Mouse (Mus musculus) liver, adult 10 weeks (tissue): ENCODE results near the gene Spata31d1d. TPM values are rescaled to one million over a fixed set of nuclear protein-coding genes. Genes with fewer than 3 reads are reported as not detected.

ENCODE experiments used
- polyA plus RNA-seq: library from polyadenylated mRNA; stranded (reverse); fragments of 350-450 nt; fragmentation: Illumina TruSeq; extraction: RNeasy Lipid Tissue Mini Kit (QIAGEN cat#74804); gene quantifications from one replicate; pipeline ENCODE4 v1.2.3, GENCODE M21; 2014; ENCODE audit warnings: low read depth, low replicate concordance

Gene Spata31d1d
- polyA plus RNA-seq = not detected

DNA sequence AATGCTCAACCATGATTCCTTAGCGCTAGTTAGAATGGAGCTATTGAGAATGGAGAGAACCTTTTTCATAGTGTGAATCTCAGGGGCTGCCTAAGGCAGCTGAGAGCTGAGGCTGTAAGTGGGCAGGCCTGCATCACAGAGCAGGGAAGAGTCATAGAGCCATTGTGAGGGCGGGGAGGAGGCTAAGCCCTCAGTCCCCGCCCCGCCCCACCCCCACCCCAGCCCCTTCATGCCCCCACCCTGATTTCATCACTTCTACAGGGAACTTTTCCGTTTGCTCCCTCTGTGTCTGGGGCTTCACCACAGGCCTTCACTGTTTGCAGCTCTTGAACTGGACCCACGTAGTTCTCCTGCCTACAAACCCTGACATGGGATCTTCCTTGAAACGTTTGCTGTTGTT is at the start of gene Spata31d1d:
Gene Spata31d1d (minus strand): TSS at position 101 of the 400 bp plus-strand sequence.

DNA sequence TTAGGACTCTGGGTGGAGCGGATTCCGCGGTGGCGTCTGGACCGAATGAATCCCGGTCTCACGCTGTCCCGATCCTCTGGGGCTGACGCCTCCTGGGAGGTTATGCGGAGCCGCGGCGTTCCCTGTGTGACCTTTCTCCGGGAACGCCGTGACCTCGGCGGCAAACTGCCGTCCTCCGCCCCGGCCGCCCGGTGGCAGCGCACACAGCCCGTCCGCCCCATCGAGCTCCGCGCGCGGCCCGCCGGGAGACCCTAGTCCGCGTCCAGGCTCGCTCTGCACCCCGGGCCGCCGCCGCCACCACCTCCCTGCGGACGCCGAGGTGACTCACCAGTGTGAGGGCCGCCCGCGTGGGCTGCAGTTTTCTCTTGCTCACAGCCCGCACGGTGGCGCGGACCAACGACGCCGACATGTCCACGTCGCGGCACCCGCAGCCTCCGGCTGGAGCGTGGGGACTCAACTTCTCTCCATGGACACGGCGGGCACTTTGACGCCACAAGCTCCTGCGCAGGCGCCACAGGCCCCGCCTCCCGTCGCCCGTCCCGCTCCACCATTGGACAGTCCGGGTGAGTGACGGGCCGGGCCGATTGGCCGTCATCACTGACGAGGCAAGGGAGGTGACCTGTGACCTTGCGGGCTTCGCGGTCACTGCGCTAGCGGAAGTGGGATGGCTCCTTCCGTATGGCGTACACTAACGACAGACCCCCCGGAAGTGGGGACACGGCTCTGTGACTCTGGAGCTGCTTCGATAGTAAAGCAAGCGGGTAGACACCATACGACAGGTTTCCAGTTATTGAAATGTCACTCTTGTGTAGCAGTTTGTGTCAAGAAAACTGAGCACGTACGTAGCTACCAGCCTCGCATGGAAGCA is 38.0 kb upstream of the Spata31d1d start, which contains the start of gene Isca1:
Gene Isca1 (minus strand): TSS at position 515 of the 868 bp plus-strand sequence.

DNA sequence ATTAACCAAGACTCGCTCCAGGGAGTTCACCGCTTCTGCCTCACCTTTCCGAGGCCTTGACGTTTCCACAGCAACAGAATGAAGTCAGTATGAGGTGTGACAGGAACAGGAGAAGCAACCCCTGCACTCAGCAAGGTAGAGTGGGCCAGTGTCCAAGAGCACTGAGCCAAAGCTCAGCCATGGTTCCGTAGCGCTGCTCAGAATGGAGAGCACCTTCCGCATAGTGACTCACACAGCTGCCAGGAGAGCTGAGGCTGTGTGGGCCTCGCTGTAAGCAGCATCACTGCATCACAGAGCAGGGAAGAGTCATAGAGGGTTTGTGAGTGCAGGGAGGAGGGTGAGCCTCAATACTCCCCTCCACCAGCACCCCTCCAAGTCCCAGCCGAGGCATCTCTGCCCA is 15.2 kb upstream of the Spata31d1d start, which contains the start of gene 1700014D04Rik:
Gene 1700014D04Rik (minus strand): TSS at position 42 of the 400 bp plus-strand sequence.

DNA sequence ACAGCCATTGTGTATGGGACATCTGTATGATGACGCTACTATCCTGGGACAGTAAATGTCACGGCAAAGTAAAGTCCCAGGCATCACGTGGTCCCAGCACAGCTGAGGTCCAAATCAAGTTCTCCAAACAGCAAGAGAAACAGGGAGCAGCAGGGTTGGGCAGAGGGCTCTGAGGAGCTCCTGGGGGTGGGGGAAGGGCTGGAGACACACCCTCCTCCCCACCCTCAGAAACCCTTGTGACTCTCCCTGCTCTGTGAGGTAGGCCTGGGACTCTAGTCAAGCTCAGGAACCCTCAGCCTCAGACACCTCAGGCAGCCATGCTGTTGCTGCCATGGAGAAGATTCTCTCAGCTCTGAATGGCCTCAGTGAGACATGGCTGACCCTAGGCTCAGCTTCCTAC is 19.6 kb downstream of the Spata31d1d start, which contains the start of gene Spata31d1b:
Gene Spata31d1b (plus strand): TSS at position 301 of the 400 bp plus-strand sequence.

DNA sequence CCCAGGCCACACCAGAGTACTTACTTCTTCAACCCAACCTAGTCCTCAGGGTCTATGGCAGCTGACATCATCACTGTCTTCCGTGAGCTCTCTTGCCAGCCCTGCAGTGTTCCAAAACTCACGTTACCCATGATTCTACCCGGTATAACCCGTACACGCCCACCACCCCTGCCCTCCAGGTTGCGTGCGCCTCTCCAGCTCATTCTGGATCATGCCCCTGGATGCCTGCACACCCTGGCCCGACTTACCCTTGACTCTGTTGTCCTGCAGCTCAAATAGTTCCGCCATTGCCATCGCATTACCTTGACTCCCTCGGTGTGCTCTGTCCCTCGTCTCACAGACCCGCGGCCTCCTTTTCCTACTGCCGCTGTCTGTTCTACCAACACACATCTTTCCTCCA is 21.3 kb downstream of the Spata31d1d start, which contains the start of gene Spata31d1a:
Gene Spata31d1a (minus strand): TSS at position 101 of the 400 bp plus-strand sequence.

DNA sequence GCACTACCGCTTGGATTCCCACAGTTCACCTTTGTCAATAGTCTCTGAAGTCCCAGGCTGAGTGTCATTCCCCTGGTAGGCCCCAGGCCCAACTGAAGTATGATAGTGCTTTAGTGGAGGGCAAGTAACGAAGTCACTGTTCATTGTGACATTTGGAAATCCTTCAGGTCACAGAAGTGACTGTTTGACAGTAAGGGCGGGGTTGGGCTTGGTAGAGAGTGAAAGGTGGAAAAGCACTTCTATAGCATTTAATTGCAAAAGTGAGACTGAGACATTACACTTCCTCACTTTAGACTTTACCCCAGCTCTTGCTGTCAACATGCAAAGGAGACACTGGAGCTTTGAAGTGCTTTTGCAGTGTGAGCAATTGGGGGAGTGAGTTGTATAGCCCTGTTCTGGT is 37.5 kb downstream of the Spata31d1d start, which contains the start of gene 4921517D22Rik:
Gene 4921517D22Rik (minus strand): TSS at position 101 of the 400 bp plus-strand sequence.

Other genes with a start within 250 kb of the Spata31d1d start
- 10.1 TPM for gene Agtpbp1, start 146.5 kb downstream of the Spata31d1d start, polyA plus RNA-seq
- 107 TPM for gene Naa35, start 146.5 kb downstream of the Spata31d1d start, polyA plus RNA-seq
- gene Golm1, start 55.9 kb downstream of the Spata31d1d start, polyA plus RNA-seq = 2.4 TPM
- gene 4921517D22Rik, start 37.6 kb downstream of the Spata31d1d start, polyA plus RNA-seq = not detected
- not detected for gene Spata31d1a, start 21.4 kb downstream of the Spata31d1d start, polyA plus RNA-seq
- not detected for gene Spata31d1b, start 19.5 kb downstream of the Spata31d1d start, polyA plus RNA-seq
- gene 1700014D04Rik, start 15.0 kb upstream of the Spata31d1d start, polyA plus RNA-seq = 0.11 TPM
- 55.3 TPM for gene Isca1, start 38.1 kb upstream of the Spata31d1d start, polyA plus RNA-seq
- not detected for gene Gm49354, start 50.5 kb upstream of the Spata31d1d start, polyA plus RNA-seq
- gene Tut7, start 91.4 kb upstream of the Spata31d1d start, polyA plus RNA-seq = 102 TPM